Mouse (Mus musculus) heart, adult 9 months (tissue): ENCODE results near the gene Cxcl14.

Source experiments
- DNase-seq, 2 experiments: peaks; one replicate each; pipeline ENCODE4 v3.0.0; 2022; ENCODE audit warnings: low spot score in 2 of 2

The Cxcl14 gene

GRCm38 (mm10) chr13:56289998-56290397 lies 6.4 kb downstream of the Cxcl14 start:
- no peak for DNase-seq

GRCm38 (mm10) chr13:56289261-56289660 lies 7.1 kb downstream of the Cxcl14 start:
- DNase-seq = no peak

- no peak for DNase-seq
These were observed 7.8 kb downstream of the Cxcl14 start for GRCm38 (mm10) chr13:56288601-56289000.

GRCm38 (mm10) chr13:56287091-56287490 lies 9.3 kb downstream of the Cxcl14 start:
- no peak for DNase-seq

- DNase-seq = no peak
These were observed 13.0 kb downstream of the Cxcl14 start for GRCm38 (mm10) chr13:56283321-56283720.

GRCm38 (mm10) chr13:56280356-56280755 lies 16.0 kb downstream of the Cxcl14 start:
- DNase-seq = no peak

- DNase-seq = peak; percentile 20 to 61
These were observed 16.9 kb downstream of the Cxcl14 start for GRCm38 (mm10) chr13:56279439-56279838.

GRCm38 (mm10) chr13:56275171-56275570 lies 21.2 kb downstream of the Cxcl14 start:
- DNase-seq = no peak

- DNase-seq = no peak
These were observed 26.2 kb downstream of the Cxcl14 start for GRCm38 (mm10) chr13:56270124-56270523.

- no peak for DNase-seq
These were observed 29.0 kb downstream of the Cxcl14 start for GRCm38 (mm10) chr13:56267396-56267795.

GRCm38 (mm10) chr13:56266435-56266834 lies 29.9 kb downstream of the Cxcl14 start:
- DNase-seq = no peak

GRCm38 (mm10) chr13:56265661-56266060 lies 30.7 kb downstream of the Cxcl14 start:
- no peak for DNase-seq

GRCm38 (mm10) chr13:56262269-56262668 lies 34.1 kb downstream of the Cxcl14 start:
- DNase-seq = no peak

- no peak for DNase-seq
These were observed 36.0 kb downstream of the Cxcl14 start for GRCm38 (mm10) chr13:56260344-56260780.

- no peak for DNase-seq
These were observed 36.5 kb downstream of the Cxcl14 start for GRCm38 (mm10) chr13:56259926-56260250.

- no peak for DNase-seq
These were observed 37.1 kb downstream of the Cxcl14 start for GRCm38 (mm10) chr13:56259021-56259925.

GRCm38 (mm10) chr13:56258196-56259020 lies 37.9 kb downstream of the Cxcl14 start:
- no peak for DNase-seq

- no peak for DNase-seq
These were observed 38.7 kb downstream of the Cxcl14 start for GRCm38 (mm10) chr13:56257469-56258153.

GRCm38 (mm10) chr13:56256716-56257299 lies 39.5 kb downstream of the Cxcl14 start:
- no peak for DNase-seq

- no peak for DNase-seq
These were observed 43.0 kb downstream of the Cxcl14 start for GRCm38 (mm10) chr13:56253379-56253778.

- DNase-seq = no peak
These were observed 43.6 kb downstream of the Cxcl14 start for GRCm38 (mm10) chr13:56252783-56253182.
